Mouse (Mus musculus) neural tube, embryonic 12.5 days (tissue): ENCODE measurements around the gene Maz. TPM values are rescaled to one million over a fixed set of nuclear protein-coding genes. Genes with fewer than 3 reads are reported as not detected.

Experiments used
- ATAC-seq: fragments of 200-750 bp; cut with Nextera tagmentation; 2 replicates; pipeline ENCODE4 v1.8.0; 2017; ENCODE audit warnings: low read depth, mild to moderate bottlenecking, moderate TSS enrichment, moderate library complexity; ENCODE audit not compliant: low FRiP score
- H3K27ac ChIP-seq: fragments of 300-500 bp; sonication (generic); 2 replicates; pipeline ENCODE4 v1.5.1; 2016
- H3K27me3 ChIP-seq: fragments of 300-500 bp; sonication (generic); replicated peaks from 2 replicates; pipeline ENCODE4 v1.6.1; 2016; ENCODE audit warnings: mild to moderate bottlenecking
- H3K36me3 ChIP-seq: fragments of 300-500 bp; sonication (generic); 2 replicates; pipeline ENCODE4 v1.6.1; 2016; ENCODE audit warnings: mild to moderate bottlenecking
- H3K4me1 ChIP-seq: fragments of 300-500 bp; sonication (generic); 2 replicates; pipeline ENCODE4 v1.6.1; 2016
- H3K4me2 ChIP-seq: fragments of 300-500 bp; sonication (generic); replicated peaks from 2 replicates; pipeline ENCODE4 v1.6.1; 2016; ENCODE audit warnings: mild to moderate bottlenecking
- H3K4me3 ChIP-seq: fragments of 300-500 bp; sonication (generic); 2 replicates; pipeline ENCODE4 v1.5.1; 2016
- H3K9ac ChIP-seq: fragments of 300-500 bp; sonication (generic); 2 replicates; pipeline ENCODE4 v1.6.1; 2016; ENCODE audit warnings: mild to moderate bottlenecking
- H3K9me3 ChIP-seq: fragments of 300-500 bp; sonication (generic); 2 replicates; pipeline ENCODE4 v1.6.1; 2016; ENCODE audit warnings: mild to moderate bottlenecking
- WGBS: fragments of 180-500 bp; shearing (Covaris S2); methylation state at CpG from one replicate; pipeline ENCODE4 v1.1.7; 2016; 5-methylcytosine and 5-hydroxymethylcytosine counted together
- polyA plus RNA-seq: library from polyadenylated mRNA; unstranded; fragments of >200 nt; fragmentation: Nextera tagmentation; extraction: Ambion mirVana; gene quantifications from 2 replicates; pipeline ENCODE4 v1.2.1, GENCODE M21; 2016

The Maz gene
- polyA plus RNA-seq, 1 experiment from 2014 or later, result 134 TPM

DNA sequence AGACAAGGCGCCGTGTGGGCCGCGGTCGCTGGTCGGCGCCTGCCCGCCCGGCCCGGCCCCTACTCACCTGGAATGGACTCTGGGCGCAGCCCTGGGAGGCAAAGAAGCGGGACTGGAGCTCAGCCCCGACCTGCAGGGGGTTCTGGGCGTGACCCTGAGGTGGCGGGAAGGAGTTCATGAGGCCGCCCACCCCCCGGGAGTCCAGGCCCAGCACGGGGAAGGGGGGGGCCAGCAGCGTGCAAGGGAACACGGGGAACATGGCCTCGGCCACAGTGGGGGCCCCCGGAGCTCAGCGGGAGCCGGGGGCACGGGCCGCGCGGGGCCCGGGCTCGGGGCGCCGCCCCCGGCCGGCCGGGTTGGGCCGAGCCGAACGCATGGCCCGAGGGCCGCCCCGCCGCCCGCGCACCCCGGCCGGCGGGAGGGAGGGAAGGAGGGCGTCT, 656 bp downstream of the Maz start:
- Histone ChIP-seq H3K9me3 (no peaks in the 10 kb centered on the region), H3K9ac (peak overlapping the region; percentile 89), H3K4me3 (peak overlapping the region; percentile 98), H3K27ac (peak overlapping the region; percentile 98), H3K27me3 (no peaks in the 10 kb centered on the region), H3K36me3 (peaks cover 58% of the 10 kb centered on the region), H3K4me1 (peaks cover 47% of the 10 kb centered on the region), H3K4me2 (peak overlapping the region; percentile 98)
- WGBS, result under 1% methylated on average over 47 of the region's 48 CpGs
- peak; percentile 21 for ATAC-seq

DNA sequence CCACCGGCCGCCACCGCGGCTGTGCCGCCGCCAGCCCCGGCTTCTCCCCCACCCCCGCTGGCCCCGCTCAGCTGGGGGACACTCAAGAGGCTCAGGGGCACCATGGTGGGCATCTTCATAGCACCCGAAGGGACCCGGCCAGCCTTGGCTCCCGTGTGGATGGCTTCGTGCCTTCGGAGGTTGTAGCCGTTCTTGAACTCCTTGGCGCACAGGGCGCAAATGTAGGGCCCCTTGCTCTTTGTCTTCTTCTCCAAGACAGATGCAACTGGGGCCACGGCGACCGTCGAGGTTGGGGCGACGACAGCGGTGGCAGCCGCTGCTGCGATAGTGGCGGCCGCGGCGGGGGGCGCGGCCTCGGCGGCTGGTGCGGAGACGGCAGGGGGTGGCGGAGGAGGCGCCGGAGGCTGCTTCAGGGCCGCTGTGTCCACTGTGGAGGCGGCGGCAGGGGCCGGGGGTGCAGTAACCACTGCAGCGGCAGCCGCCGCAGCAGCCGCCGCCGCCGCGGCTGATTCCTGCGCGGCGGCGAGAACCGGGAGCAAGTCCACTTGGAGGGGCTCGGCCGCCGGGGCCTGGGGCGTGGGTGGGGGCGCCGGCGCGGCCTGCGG, 1.2 kb downstream of the Maz start:
- under 1% methylated on average over 59 of the region's 65 CpGs for WGBS
- Histone ChIP-seq H3K4me3 (peak overlapping the region; percentile 98), H3K27me3 (no peaks in the 10 kb centered on the region), H3K4me1 (peaks cover 52% of the 10 kb centered on the region), H3K36me3 (peaks cover 53% of the 10 kb centered on the region), H3K27ac (peak overlapping the region; percentile 98), H3K9ac (peak overlapping the region; percentile 89), H3K9me3 (no peaks in the 10 kb centered on the region), H3K4me2 (peak overlapping the region; percentile 98)
- ATAC-seq, result 0 out of 2 replicates have a peak, but pooled peaks have one; percentile 2

- H3K4me3 ChIP-seq, result peak overlapping the region; percentile 98
- WGBS, result under 1% methylated on average over 30 of the region's 30 CpGs
- peaks cover 59% of the 10 kb centered on the region for H3K4me1 ChIP-seq
- peak; percentile 30; the same call in 1 of the 2 replicates for ATAC-seq
- H3K9me3 ChIP-seq, result no peaks in the 10 kb centered on the region
- H3K27ac ChIP-seq, result peak overlapping the region; percentile 98
- no peaks in the 10 kb centered on the region for H3K27me3 ChIP-seq
- H3K9ac ChIP-seq, result peak overlapping the region; percentile 89
- peaks cover 46% of the 10 kb centered on the region for H3K36me3 ChIP-seq
- H3K4me2 ChIP-seq, result peak overlapping the region; percentile 98
Measured at GRCm38 (mm10) chr7:127024755-127025555, 1.9 kb downstream of the Maz start.

- peaks cover 65% of the 10 kb centered on the region for H3K4me1 ChIP-seq
- peak overlapping the region; percentile 98 for H3K4me3 ChIP-seq
- H3K9ac ChIP-seq, result peak overlapping the region; percentile 89
- ATAC-seq, result no peak
- no peak overlapping the region for H3K27ac ChIP-seq
- peak overlapping the region; percentile 98 for H3K4me2 ChIP-seq
- peaks cover 43% of the 10 kb centered on the region for H3K36me3 ChIP-seq
- H3K9me3 ChIP-seq, result no peaks in the 10 kb centered on the region
- no peaks in the 10 kb centered on the region for H3K27me3 ChIP-seq
- 39% methylated on average over 19 of the region's 19 CpGs for WGBS
Measured at GRCm38 (mm10) chr7:127023896-127024690, 2.7 kb downstream of the Maz start.

- Histone ChIP-seq H3K4me1 (peaks cover 72% of the 10 kb centered on the region), H3K4me2 (peak overlapping the region; percentile 98), H3K9me3 (no peaks in the 10 kb centered on the region), H3K27me3 (no peaks in the 10 kb centered on the region), H3K27ac (no peak overlapping the region; the same call in 1 of the 2 replicates), H3K36me3 (peaks cover 35% of the 10 kb centered on the region), H3K4me3 (peak overlapping the region; percentile 98), H3K9ac (peak overlapping the region; percentile 89)
- no peak for ATAC-seq
- WGBS, result 79% methylated on average over 13 of the region's 13 CpGs
Measured at GRCm38 (mm10) chr7:127023272-127023691, 3.6 kb downstream of the Maz start.

GRCm38 (mm10) chr7:127022528-127023271, 4.1 kb downstream of the Maz start:
- H3K9me3 ChIP-seq, result no peaks in the 10 kb centered on the region
- peaks cover 72% of the 10 kb centered on the region for H3K4me1 ChIP-seq
- H3K27ac ChIP-seq, result no peak overlapping the region
- H3K4me2 ChIP-seq, result peak overlapping the region; percentile 98
- H3K36me3 ChIP-seq, result peaks cover 33% of the 10 kb centered on the region
- H3K9ac ChIP-seq, result peak overlapping the region; percentile 89
- WGBS, result 83% methylated on average over 7 of the region's 7 CpGs
- H3K4me3 ChIP-seq, result peak overlapping the region; percentile 98; the same call in 1 of the 2 replicates
- H3K27me3 ChIP-seq, result no peaks in the 10 kb centered on the region
- no peak for ATAC-seq

DNA sequence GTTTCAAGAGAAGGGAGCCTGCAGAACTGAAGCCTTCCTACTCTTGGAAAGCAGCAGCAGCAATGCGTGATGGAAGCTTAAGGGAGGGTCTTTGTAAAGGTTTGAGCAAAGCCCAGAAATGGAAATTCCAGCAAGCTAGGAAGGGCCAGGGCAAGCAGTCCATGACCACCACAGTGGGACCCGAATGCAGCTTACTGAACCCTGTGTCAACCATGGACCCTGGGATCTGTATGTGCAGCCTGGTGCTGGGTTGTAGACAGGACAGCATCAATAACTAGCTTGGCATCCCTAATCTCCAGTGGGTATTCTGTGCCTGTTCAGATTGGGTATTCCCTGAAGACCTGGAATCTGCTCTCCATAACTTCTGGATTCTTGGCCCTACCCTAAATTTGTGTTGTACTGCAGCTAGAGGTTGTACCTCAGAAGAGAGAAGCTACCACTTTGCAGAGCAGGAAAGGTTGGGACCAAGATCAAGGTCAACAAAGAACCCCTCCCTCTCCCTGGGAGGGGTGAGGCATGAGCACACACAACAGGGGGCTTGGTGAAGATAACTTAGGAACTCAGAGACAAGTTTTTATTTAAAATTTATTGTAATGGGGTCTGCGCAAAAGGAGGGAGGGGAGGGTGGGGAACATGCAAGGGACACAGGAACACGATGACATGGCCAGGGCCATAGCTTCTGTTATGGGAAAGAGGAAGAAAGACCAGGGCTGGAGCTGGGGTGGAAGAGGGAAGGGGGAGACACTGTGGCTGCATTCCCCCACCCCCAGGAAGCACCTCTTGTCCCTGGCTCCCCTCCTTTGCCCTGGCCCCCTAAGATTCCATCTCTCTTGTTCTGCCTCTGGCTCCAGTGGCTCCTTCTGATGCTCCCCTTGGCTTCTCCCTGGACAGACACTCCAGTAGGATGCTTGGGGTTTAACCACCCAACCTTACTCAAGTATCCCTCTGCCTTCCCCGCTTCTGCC, 5.0 kb downstream of the Maz start:
- Histone ChIP-seq H3K9ac (peak overlapping the region; percentile 69), H3K27me3 (no peaks in the 10 kb centered on the region), H3K36me3 (peaks cover 33% of the 10 kb centered on the region), H3K4me1 (peaks cover 72% of the 10 kb centered on the region), H3K9me3 (no peaks in the 10 kb centered on the region), H3K27ac (0 out of 2 replicates have a peak overlapping the region, but pooled peaks have one; percentile 57), H3K4me2 (peak overlapping the region; percentile 98), H3K4me3 (peak overlapping the region; percentile 44; the same call in 1 of the 2 replicates)
- ATAC-seq, result no peak
- WGBS, result 39% methylated on average over 5 of the region's 5 CpGs

DNA sequence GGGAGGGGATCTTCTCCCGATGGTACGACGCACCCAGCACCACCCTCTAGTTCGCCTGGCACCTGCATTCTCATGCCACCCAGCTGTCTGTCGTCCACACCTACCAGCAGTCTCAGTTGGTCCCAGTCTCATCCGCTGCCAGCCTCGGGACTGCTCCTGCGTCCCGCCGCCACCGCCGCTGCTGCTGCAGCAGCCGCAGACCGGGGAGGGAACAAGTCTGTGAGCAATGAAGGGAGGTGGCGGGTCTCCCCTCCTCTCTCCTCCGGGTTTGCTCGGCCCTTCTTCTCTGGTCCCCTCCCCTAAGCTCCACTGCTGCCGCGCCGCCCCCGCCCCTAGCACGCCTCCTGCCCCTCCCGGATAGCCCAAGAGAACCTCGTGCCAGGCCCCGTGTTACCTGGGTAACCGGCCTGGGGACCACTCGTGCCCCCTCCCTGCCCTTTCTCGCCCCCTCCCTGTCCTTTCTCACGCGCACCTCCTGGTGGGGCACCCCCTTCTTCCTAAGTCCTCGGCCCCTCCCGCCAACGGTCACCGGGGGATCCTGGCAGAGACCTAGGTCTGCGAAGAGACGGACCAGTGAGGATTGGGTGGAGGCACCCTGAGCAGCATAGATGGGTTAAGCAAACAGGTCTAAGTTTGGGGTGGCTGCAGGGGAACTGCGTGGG, 5.8 kb downstream of the Maz start, which contains the start of the genes Gm42742 and Prrt2:
Gene Gm42742 (minus strand): TSS at position 197 of the 662 bp plus-strand sequence.
Gene Prrt2 (minus strand): TSS at position 311 of the 662 bp plus-strand sequence.
- H3K4me1 ChIP-seq, result peaks cover 74% of the 10 kb centered on the region
- H3K4me2 ChIP-seq, result peak within 1 kb of the TSS; percentile 98
- peak within 1 kb of the TSS; percentile 57 for H3K27ac ChIP-seq
- peak within 1 kb of the TSS; percentile 44 for H3K4me3 ChIP-seq
- H3K9ac ChIP-seq, result peak within 1 kb of the TSS; percentile 69
- H3K36me3 ChIP-seq, result peaks cover 33% of the 10 kb centered on the region
- under 1% methylated on average over 37 of the region's 37 CpGs for WGBS
- no peaks in the 10 kb centered on the region for H3K27me3 ChIP-seq
- H3K9me3 ChIP-seq, result no peaks in the 10 kb centered on the region
- no peak for ATAC-seq

- Histone ChIP-seq H3K9me3 (no peaks in the 10 kb centered on the region), H3K4me3 (peak overlapping the region; percentile 44), H3K4me2 (peak overlapping the region; percentile 98), H3K36me3 (peaks cover 35% of the 10 kb centered on the region), H3K4me1 (peaks cover 80% of the 10 kb centered on the region), H3K27me3 (no peaks in the 10 kb centered on the region), H3K27ac (no peak overlapping the region), H3K9ac (peak overlapping the region; percentile 69)
- 39% methylated on average over 5 of the region's 5 CpGs for WGBS
- ATAC-seq, result no peak
Measured at GRCm38 (mm10) chr7:127020491-127020890, 6.3 kb downstream of the Maz start.

- peaks cover 38% of the 10 kb centered on the region for H3K36me3 ChIP-seq
- H3K27ac ChIP-seq, result no peak overlapping the region; the same call in 1 of the 2 replicates
- H3K9me3 ChIP-seq, result no peaks in the 10 kb centered on the region
- 80% methylated on average over 3 of the region's 3 CpGs for WGBS
- H3K4me1 ChIP-seq, result peaks cover 84% of the 10 kb centered on the region
- H3K9ac ChIP-seq, result peak overlapping the region; percentile 69
- peak overlapping the region; percentile 98 for H3K4me2 ChIP-seq
- no peaks in the 10 kb centered on the region for H3K27me3 ChIP-seq
- peak overlapping the region; percentile 44 for H3K4me3 ChIP-seq
- ATAC-seq, result no peak
Measured at GRCm38 (mm10) chr7:127020031-127020430, 6.8 kb downstream of the Maz start.
